Mouse (Mus musculus): ENCODE results near the gene Arhgap45. TPM values are rescaled to one million over a fixed set of nuclear protein-coding genes. Genes with fewer than 3 reads are reported as not detected.
"Not testable (repeated sequence)": the region's sequence is repeated elsewhere in the genome, so short reads cannot be mapped to it uniquely, and the experiment has no call there.

The Arhgap45 gene
- total RNA-seq, 2 experiments from 2014 or later = 4.5 to 5.4 TPM

GRCm38 (mm10) chr10:80033511-80034391 is 17.3 kb downstream of the Arhgap45 start:
- peak; percentile 51 to 65 for DNase-seq

DNA sequence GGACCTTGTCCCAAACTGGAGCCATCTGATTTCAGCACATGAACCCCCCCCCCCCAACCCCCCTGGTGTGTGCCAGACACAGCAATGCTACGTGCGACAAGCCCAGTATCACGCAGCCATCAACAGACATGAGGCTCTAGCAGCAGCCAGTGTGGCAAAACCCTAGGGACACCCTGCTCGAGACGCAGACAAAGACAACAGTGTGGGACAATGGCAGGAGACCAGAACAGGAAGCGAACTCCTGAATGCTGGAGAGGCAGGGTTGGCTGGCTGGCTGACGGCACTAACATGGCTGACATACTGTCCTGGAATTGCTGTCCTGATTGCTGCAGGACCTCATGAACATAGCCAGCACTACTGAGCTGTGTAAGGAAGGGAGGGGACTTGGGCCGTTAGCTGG is 18.7 kb downstream of the Arhgap45 start:
- no peak for DNase-seq

- DNase-seq = no peak
These were observed 19.2 kb downstream of the Arhgap45 start for GRCm38 (mm10) chr10:80035686-80036085.

DNA sequence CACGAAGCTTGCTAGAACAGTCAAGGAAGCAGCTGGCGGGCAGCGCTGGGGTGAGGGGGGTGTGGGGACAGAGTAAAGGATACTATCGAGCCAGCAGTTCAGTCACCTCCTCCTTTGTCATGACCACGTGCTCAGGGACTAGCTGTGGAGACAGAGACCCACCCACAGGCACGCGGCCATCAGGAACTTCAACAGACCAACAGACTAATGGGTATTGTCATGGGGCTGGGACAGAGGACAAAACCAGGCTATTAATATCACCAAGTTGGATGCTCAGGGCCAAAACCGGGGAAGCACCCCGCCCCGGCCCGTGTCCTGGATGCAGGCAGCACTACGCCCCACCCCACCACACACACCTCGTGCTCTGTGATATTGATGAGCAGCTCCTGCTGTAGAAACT is 20.4 kb downstream of the Arhgap45 start:
- no peak for DNase-seq

DNA sequence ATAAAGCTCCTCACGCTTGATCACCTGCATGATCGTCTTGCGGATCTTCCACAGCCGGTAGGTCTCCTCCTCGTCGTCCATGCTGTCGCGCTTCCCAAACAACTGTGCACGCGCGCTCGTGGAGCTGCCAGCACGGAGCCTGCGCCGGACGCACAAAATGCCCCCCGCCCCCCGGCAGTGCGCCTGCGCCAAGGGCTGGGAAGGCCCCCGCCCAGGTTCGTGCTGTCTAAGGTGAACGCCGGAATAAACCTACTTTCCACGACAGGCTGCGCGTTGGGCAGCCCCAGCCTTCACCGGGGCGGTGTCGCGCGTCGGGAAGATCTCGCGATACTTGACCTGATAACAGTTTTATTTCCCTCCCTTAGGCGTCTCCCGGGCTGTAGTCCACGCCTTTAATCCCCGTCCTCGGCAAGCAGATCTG is 23.1 kb downstream of the Arhgap45 start, which contains the start of gene Polr2e:
Gene Polr2e, minus strand, starts transcription at position 237 of the 421 bp plus-strand sequence.
- peak; percentile 97 for DNase-seq

DNA sequence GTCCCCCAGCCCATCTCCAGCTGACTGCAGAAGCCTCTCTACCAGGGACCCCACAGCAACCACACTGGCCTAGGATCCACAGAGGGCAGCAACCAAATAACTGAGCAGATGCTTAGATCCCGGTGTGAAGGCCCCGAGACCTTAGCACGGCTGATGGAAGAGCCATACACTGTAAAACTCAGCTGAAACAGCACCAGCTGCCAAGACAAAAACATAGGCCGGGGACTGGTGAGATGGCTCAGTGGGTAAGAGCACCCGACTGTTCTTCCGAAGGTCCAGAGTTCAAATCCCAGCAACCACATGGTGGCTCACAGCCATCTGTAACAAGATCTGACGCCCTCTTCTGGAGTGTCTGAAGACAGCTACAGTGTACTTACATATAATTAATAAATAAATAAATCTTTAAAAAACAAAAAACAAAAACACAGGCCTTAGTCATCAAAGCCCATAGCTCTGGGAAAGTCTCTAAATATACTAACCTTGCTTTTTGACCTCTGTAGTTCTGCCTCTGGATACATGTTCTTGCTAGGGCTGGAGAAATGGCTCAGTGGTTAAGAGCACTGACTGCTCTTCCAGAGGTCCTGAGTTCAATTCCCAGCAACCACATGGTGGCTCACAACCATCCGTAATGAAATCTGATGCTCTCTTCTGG is 25.1 kb downstream of the Arhgap45 start:
- DNase-seq = not testable (repeated sequence)

DNA sequence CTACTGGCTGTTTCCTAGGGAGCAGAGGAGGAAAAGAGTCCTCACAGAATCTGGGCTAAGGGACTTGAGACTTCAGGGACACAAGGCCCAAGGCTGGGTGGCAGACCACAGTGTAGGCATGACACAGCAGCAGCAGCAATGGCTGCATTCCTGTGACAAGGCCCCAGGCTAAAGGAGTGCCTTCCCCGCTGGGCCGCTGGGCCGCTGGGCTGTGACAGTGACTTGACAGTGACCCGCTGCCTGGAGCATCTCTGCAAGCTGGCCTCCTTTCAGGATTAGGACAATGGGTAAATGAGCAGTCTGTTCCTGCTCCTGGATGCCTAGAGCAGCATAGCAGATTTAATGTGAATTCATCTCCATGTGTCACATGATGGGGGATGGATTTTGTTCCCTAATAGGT is 27.6 kb downstream of the Arhgap45 start:
- no peak for DNase-seq

GRCm38 (mm10) chr10:80045364-80045763 is 28.9 kb downstream of the Arhgap45 start:
- DNase-seq = not testable (repeated sequence)

- no peak for DNase-seq
These were observed 29.3 kb downstream of the Arhgap45 start for GRCm38 (mm10) chr10:80045766-80046165.

DNA sequence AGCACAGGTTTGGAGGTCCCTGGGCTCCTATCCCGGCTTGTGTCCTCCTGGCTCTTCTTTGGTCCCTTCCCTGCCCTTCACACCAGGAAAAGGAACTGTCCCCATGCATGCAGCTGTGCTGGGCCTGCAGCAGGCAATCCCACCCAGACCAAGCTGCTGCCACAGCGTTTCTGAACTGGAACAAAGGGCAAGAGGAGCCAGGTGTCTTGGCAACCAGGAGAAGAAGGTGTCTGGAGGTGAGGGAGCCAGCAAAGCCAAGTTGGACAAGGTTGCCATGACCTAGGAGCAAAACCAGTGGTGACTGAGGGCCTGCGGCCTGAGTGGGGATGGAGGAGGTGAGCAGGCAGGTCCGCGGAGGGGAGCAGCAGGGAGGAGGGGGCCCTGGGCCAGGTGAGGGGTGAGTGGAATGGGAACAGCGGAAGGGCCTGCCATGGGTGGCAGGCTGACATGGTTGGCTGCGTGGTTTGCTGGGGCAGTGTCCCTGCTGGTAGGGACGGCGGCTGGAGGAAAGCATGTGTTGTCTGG is 30.6 kb downstream of the Arhgap45 start, which contains the start of gene Gpx4:
Gene Gpx4, plus strand, starts transcription at position 126 of the 525 bp plus-strand sequence.
- DNase-seq = no peak

DNA sequence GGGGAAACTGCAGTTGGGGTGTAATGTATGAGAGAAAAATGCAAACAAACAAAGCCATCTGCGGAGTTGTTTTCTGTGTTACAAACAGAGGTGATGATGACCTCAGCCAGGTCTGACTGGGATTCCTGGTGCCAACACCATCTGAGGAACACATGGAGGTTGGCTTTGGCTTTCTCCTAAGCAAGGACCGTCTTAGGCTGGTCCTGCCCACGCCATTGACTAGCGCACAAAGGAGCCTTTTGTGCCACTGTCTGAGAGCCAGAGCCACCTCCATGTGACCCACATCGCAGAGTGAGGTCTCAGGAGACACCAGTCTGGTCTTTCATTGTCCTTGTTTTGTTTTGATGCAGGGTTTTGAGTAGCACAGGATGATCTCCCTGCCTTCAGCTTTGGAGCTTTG is 31.9 kb downstream of the Arhgap45 start:
- DNase-seq = no peak

- DNase-seq = no peak
These were observed 32.4 kb downstream of the Arhgap45 start for GRCm38 (mm10) chr10:80048834-80049233.

GRCm38 (mm10) chr10:80050244-80050643 is 33.8 kb downstream of the Arhgap45 start:
- no peak for DNase-seq

DNA sequence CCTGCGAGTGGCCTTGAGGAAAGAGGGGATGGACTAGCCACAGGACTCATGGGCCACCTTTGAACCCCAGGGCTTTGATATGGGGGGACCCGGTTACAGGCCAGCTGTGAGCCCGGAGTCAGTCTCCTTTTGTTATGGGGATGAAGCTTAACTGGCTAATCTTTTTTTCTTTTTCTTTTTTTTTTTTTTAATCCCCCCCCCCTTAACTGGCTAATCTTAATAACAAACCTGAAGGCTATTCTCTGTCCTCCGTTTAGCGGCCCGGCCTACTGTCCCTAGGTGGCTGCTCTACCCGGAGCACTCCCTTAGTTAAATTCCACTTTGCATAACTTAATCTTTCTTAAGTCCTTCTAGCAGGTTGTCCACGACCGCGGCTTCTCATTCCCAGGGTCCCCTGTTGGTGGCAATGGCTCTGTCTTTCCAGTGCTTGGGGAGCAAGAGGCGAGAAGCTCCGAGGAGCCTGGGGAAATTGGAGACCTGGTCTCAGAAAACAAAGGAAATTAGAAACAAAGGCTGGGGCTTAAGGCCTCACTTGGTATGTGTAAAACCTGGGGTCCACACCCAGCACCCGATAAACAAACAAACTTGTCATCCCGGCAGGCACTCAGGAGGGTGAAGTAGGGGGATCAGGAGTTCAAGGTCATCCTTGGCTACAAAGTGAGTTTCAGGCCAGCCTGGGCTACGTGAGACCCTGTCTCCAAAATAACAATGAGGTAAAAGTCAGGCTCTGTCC is 34.6 kb downstream of the Arhgap45 start:
- no peak for DNase-seq

DNA sequence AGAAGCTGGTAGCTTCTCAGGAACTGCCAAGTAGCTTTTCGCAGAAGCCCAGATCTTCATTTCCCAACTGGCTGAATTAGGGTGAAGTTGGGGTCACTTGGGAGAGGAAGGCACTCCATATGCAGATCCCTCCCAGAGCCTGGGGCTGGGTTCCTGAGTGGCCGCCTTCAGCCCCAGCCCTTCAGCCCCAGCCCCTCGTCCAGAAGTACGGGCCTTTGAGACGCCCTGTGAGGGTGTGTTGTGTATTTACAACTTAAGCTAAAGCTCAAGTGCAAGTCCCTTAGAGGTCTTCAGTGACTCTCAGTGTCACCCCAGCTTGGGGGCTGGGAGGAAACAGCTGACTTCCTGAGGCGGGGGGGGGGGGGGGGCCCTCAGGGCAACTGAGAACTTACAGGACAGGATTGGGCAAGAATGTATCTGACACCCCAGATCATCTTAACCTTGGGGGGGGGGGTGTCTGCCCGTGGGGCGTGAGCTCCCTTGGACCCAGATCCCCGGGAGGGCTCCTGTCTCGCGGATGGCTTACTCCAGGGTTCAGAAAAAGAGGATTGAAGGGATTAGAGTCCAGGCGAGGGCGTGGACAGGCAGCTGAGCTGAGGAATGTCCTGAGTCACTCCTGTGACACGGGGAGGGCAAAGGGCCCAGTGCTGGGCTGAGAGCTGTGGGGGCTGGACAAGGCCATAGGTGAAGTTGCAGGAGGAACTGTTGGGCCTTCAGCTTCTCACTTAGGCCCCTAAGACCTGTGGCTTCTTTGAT is 35.3 kb downstream of the Arhgap45 start:
- peak; percentile 86 for DNase-seq

GRCm38 (mm10) chr10:80052374-80052764 is 35.9 kb downstream of the Arhgap45 start:
- no peak for DNase-seq

GRCm38 (mm10) chr10:80053259-80053780 is 36.9 kb downstream of the Arhgap45 start:
- peak; percentile 100 for DNase-seq

- DNase-seq = peak; percentile 78 to 84
These were observed 37.7 kb downstream of the Arhgap45 start for GRCm38 (mm10) chr10:80053831-80054815.

GRCm38 (mm10) chr10:80054911-80055310 is 38.5 kb downstream of the Arhgap45 start:
- not testable (repeated sequence) for DNase-seq

GRCm38 (mm10) chr10:80055364-80055763 is 38.9 kb downstream of the Arhgap45 start:
- no peak for DNase-seq
